Mouse (Mus musculus): ENCODE results near the gene Usp39. TPM values are rescaled to one million over a fixed set of nuclear protein-coding genes. Genes with fewer than 3 reads are reported as not detected.

Usp39 gene
- polyA plus RNA-seq, 1 experiment = 14.8 TPM

DNA sequence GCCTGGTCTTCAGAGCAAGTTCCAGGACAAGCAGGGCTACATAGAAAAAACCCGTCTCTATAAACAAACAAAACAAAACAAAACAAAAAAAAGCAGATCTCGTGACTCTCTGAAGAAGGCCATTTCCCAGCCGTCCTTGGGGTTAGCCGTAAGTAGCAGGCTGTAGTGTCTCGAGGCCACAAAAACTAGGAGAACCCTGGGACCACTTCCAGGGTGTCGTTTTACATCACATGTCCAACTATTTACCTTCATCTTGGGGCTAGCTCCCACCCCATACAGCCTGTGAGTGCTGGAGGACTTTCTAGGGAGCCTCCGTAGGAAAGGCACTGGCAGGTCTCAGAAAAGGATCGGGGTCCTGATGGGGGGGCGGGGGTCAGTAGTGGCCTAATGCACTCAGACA, 41.5 kb downstream of the Usp39 start:
- H3K36me3 ChIP-seq (ENCODE audit: control insufficient read depth, insufficient read depth, low read length) = no peaks in the 10 kb centered on the region
- H3K27me3 ChIP-seq (ENCODE audit: control insufficient read depth, insufficient read depth, low read length) = no peaks in the 10 kb centered on the region
- no peak for DNase-seq (ENCODE audit: low read depth in 1 of 2, low spot score in 2 of 2)
- H3K4me3 ChIP-seq (ENCODE audit: extremely low read depth, insufficient read depth, insufficient read length) = no peak overlapping the region
- WGBS = 83% methylated on average over 9 of the region's 9 CpGs
- H3K4me1 ChIP-seq (ENCODE audit: control insufficient read depth, insufficient read depth, insufficient read length) = no peaks in the 10 kb centered on the region
- no peak overlapping the region for H3K27ac ChIP-seq (ENCODE audit: insufficient read depth, low read length)
- no peak for TF ChIP-seq POLR2A (IDR thresholded peaks at IDR 0.05; ENCODE audit: low read depth, low read length)

DNA sequence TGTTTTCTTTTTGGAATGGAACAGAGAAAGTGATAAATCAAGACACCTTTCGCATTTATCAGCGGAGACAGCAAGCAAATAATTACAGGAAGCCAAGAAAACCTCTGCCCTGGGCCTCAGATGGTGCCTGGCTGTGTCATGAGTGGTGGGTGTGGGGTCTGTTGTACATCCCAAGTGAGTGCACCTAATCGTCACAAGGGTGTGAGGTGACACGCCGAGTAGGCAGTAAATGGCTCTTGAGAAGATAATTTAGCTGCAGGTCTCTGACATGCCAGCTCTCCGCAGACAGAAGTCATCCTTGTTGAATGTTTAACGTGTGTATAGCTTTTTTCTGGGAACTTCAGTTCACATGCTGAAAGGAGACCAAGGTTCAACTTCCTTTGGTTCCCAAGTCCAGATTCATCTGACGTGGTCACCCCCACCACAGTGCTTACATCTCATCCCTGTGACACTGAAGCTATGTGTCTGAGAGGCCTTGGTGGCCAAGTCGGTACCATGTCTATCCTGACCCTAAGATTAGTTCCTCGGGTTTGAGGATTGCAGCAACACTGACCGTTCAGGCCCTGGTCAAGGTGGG, 42.5 kb downstream of the Usp39 start:
- TF ChIP-seq POLR2A (IDR thresholded peaks at IDR 0.05; ENCODE audit: low read depth, low read length) = no peak
- no peak for TF ChIP-seq CTCF (IDR thresholded peaks at IDR 0.05; ENCODE audit: extremely low read depth, insufficient read depth, insufficient read length, insufficient replicate concordance)
- no peak overlapping the region for H3K27ac ChIP-seq (ENCODE audit: insufficient read depth, low read length)
- H3K36me3 ChIP-seq (ENCODE audit: control insufficient read depth, insufficient read depth, low read length) = no peaks in the 10 kb centered on the region
- DNase-seq (ENCODE audit: low read depth in 1 of 2, low spot score in 2 of 2) = no peak
- H3K4me1 ChIP-seq (ENCODE audit: control insufficient read depth, insufficient read depth, insufficient read length) = no peaks in the 10 kb centered on the region
- 88% methylated on average over 11 of the region's 11 CpGs for WGBS
- no peak overlapping the region for H3K4me3 ChIP-seq (ENCODE audit: extremely low read depth, insufficient read depth, insufficient read length)
- no peaks in the 10 kb centered on the region for H3K27me3 ChIP-seq (ENCODE audit: control insufficient read depth, insufficient read depth, low read length)

- no peak overlapping the region for H3K4me3 ChIP-seq (ENCODE audit: extremely low read depth, insufficient read depth, insufficient read length)
- WGBS = 78% methylated on average over 3 of the region's 3 CpGs
- no peaks in the 10 kb centered on the region for H3K4me1 ChIP-seq (ENCODE audit: control insufficient read depth, insufficient read depth, insufficient read length)
- no peaks in the 10 kb centered on the region for H3K27me3 ChIP-seq (ENCODE audit: control insufficient read depth, insufficient read depth, low read length)
- no peak for TF ChIP-seq POLR2A (IDR thresholded peaks at IDR 0.05; ENCODE audit: low read depth, low read length)
- no peak for TF ChIP-seq CTCF (IDR thresholded peaks at IDR 0.05; ENCODE audit: extremely low read depth, insufficient read depth, insufficient read length, insufficient replicate concordance)
- H3K27ac ChIP-seq (ENCODE audit: insufficient read depth, low read length) = no peak overlapping the region
- no peaks in the 10 kb centered on the region for H3K36me3 ChIP-seq (ENCODE audit: control insufficient read depth, insufficient read depth, low read length)
- DNase-seq (ENCODE audit: low read depth in 1 of 2, low spot score in 2 of 2) = no peak
These were observed 47.2 kb downstream of the Usp39 start for GRCm38 (mm10) chr6:72297825-72298224.

- TF ChIP-seq CTCF (IDR thresholded peaks at IDR 0.05; ENCODE audit: extremely low read depth, insufficient read depth, insufficient read length, insufficient replicate concordance) (no peak), POLR2A (IDR thresholded peaks at IDR 0.05; ENCODE audit: low read depth, low read length) (no peak)
- Histone ChIP-seq H3K27ac (ENCODE audit: insufficient read depth, low read length) (no peak overlapping the region), H3K36me3 (ENCODE audit: control insufficient read depth, insufficient read depth, low read length) (no peaks in the 10 kb centered on the region), H3K27me3 (ENCODE audit: control insufficient read depth, insufficient read depth, low read length) (no peaks in the 10 kb centered on the region), H3K4me3 (ENCODE audit: extremely low read depth, insufficient read depth, insufficient read length) (no peak overlapping the region), H3K4me1 (ENCODE audit: control insufficient read depth, insufficient read depth, insufficient read length) (no peaks in the 10 kb centered on the region)
- no peak for DNase-seq (ENCODE audit: low read depth in 1 of 2, low spot score in 2 of 2)
- WGBS = 68% methylated on average over 12 of the region's 12 CpGs
These were observed 51.9 kb downstream of the Usp39 start for GRCm38 (mm10) chr6:72292972-72293651.

GRCm38 (mm10) chr6:72289484-72289883, 55.5 kb downstream of the Usp39 start:
- no peaks in the 10 kb centered on the region for H3K4me1 ChIP-seq (ENCODE audit: control insufficient read depth, insufficient read depth, insufficient read length)
- DNase-seq (ENCODE audit: low read depth in 1 of 2, low spot score in 2 of 2) = no peak
- WGBS = 58% methylated on average over 3 of the region's 3 CpGs
- no peaks in the 10 kb centered on the region for H3K36me3 ChIP-seq (ENCODE audit: control insufficient read depth, insufficient read depth, low read length)
- H3K27me3 ChIP-seq (ENCODE audit: control insufficient read depth, insufficient read depth, low read length) = no peaks in the 10 kb centered on the region
- TF ChIP-seq CTCF (IDR thresholded peaks at IDR 0.05; ENCODE audit: extremely low read depth, insufficient read depth, insufficient read length, insufficient replicate concordance) (no peak), POLR2A (IDR thresholded peaks at IDR 0.05; ENCODE audit: low read depth, low read length) (no peak)
- H3K27ac ChIP-seq (ENCODE audit: insufficient read depth, low read length) = no peak overlapping the region
- no peak overlapping the region for H3K4me3 ChIP-seq (ENCODE audit: extremely low read depth, insufficient read depth, insufficient read length)

DNA sequence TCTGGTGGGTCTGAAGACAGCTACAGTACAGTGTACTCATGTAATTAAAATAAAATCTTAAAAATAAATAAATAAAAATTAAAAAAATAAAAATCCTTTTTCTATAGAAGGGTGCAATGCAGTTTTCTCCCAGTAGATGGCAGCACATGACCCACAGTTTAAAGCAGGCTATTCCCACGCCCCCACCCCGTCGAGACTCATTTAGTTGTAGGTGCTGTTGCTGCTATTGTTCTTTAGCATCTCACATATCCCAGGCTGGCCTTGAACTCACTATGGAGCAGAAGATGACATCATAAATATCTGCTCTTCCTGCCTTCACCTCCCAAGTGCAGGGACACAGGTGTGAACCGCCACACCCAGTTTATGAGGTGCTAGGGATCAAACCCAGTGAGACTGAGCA, 61.1 kb downstream of the Usp39 start:
- H3K27ac ChIP-seq (ENCODE audit: insufficient read depth, low read length) = no peak overlapping the region
- peak in 1 of 2 experiments; percentile 3 for DNase-seq (ENCODE audit: low read depth in 1 of 2, low spot score in 2 of 2)
- no peak overlapping the region for H3K4me3 ChIP-seq (ENCODE audit: extremely low read depth, insufficient read depth, insufficient read length)
- no peaks in the 10 kb centered on the region for H3K4me1 ChIP-seq (ENCODE audit: control insufficient read depth, insufficient read depth, insufficient read length)
- H3K27me3 ChIP-seq (ENCODE audit: control insufficient read depth, insufficient read depth, low read length) = no peaks in the 10 kb centered on the region
- TF ChIP-seq POLR2A (IDR thresholded peaks at IDR 0.05; ENCODE audit: low read depth, low read length) = no peak
- TF ChIP-seq CTCF (IDR thresholded peaks at IDR 0.05; ENCODE audit: extremely low read depth, insufficient read depth, insufficient read length, insufficient replicate concordance) = peak; percentile 27; the same call in 1 of the 2 replicates
- WGBS = 23% methylated on average over 4 of the region's 4 CpGs
- no peaks in the 10 kb centered on the region for H3K36me3 ChIP-seq (ENCODE audit: control insufficient read depth, insufficient read depth, low read length)

- H3K4me3 ChIP-seq (ENCODE audit: extremely low read depth, insufficient read depth, insufficient read length) = no peak overlapping the region
- 76% methylated on average over 7 of the region's 7 CpGs for WGBS
- no peaks in the 10 kb centered on the region for H3K4me1 ChIP-seq (ENCODE audit: control insufficient read depth, insufficient read depth, insufficient read length)
- H3K27ac ChIP-seq (ENCODE audit: insufficient read depth, low read length) = no peak overlapping the region
- TF ChIP-seq CTCF (IDR thresholded peaks at IDR 0.05; ENCODE audit: extremely low read depth, insufficient read depth, insufficient read length, insufficient replicate concordance) (no peak), POLR2A (IDR thresholded peaks at IDR 0.05; ENCODE audit: low read depth, low read length) (no peak)
- DNase-seq (ENCODE audit: low read depth in 1 of 2, low spot score in 2 of 2) = no peak
- H3K27me3 ChIP-seq (ENCODE audit: control insufficient read depth, insufficient read depth, low read length) = no peaks in the 10 kb centered on the region
- H3K36me3 ChIP-seq (ENCODE audit: control insufficient read depth, insufficient read depth, low read length) = no peaks in the 10 kb centered on the region
These were observed 64.5 kb downstream of the Usp39 start for GRCm38 (mm10) chr6:72280410-72280998.

Data from spleen, adult 2 months (tissue).